Mouse (Mus musculus) urinary bladder, postnatal 14 days (tissue): Measurements from ENCODE around the gene Zfp870.

Source experiments
- DNase-seq: peaks from one replicate; pipeline ENCODE4 v3.0.0; 2021; ENCODE audit warnings: low spot score

Zfp870 gene

GRCm38 (mm10) chr17:32891239-32892180 is at the start of gene Zfp870:
TSS of gene Zfp870 (minus strand) at chr17:32891642.
- peak; percentile 85 for DNase-seq

GRCm38 (mm10) chr17:32939831-32940230 is 48.4 kb upstream of the Zfp870 start:
- DNase-seq, result no peak

- DNase-seq, result no peak
Measured at GRCm38 (mm10) chr17:32927803-32928202, 36.4 kb upstream of the Zfp870 start.

- peak; percentile 76 for DNase-seq
Measured at GRCm38 (mm10) chr17:32924658-32925312, 33.3 kb upstream of the Zfp870 start.

- no peak for DNase-seq
Measured at GRCm38 (mm10) chr17:32923681-32924080, 32.2 kb upstream of the Zfp870 start.

- no peak for DNase-seq
Measured at GRCm38 (mm10) chr17:32919123-32919522, 27.7 kb upstream of the Zfp870 start.

- no peak for DNase-seq
Measured at GRCm38 (mm10) chr17:32917131-32917530, 25.7 kb upstream of the Zfp870 start, which contains the start of gene Cyp4f14. TSS of gene Cyp4f14 (minus strand) at chr17:32917342.

- DNase-seq, result no peak
Measured at GRCm38 (mm10) chr17:32916075-32916474, 24.6 kb upstream of the Zfp870 start.

- no peak for DNase-seq
Measured at GRCm38 (mm10) chr17:32906172-32906571, 14.7 kb upstream of the Zfp870 start.

GRCm38 (mm10) chr17:32905239-32905638 is 13.8 kb upstream of the Zfp870 start:
- peak; percentile 59 for DNase-seq

- DNase-seq, result no peak
Measured at GRCm38 (mm10) chr17:32904414-32904813, 13.0 kb upstream of the Zfp870 start.

GRCm38 (mm10) chr17:32901751-32902525 is 10.5 kb upstream of the Zfp870 start:
- DNase-seq, result no peak

GRCm38 (mm10) chr17:32895421-32895820 is 4.0 kb upstream of the Zfp870 start:
- no peak for DNase-seq

GRCm38 (mm10) chr17:32893901-32894300 is 2.5 kb upstream of the Zfp870 start:
- DNase-seq, result no peak

GRCm38 (mm10) chr17:32890852-32891238 is 597 bp downstream of the Zfp870 start:
- no peak for DNase-seq

GRCm38 (mm10) chr17:32889611-32890010 is 1.8 kb downstream of the Zfp870 start:
- DNase-seq, result no peak

- DNase-seq, result no peak
Measured at GRCm38 (mm10) chr17:32880320-32881218, 10.9 kb downstream of the Zfp870 start.

- DNase-seq, result no peak
Measured at GRCm38 (mm10) chr17:32878773-32879172, 12.7 kb downstream of the Zfp870 start.

GRCm38 (mm10) chr17:32877471-32878171 is 13.8 kb downstream of the Zfp870 start:
- no peak for DNase-seq

GRCm38 (mm10) chr17:32872696-32873095 is 18.7 kb downstream of the Zfp870 start:
- no peak for DNase-seq

- no peak for DNase-seq
Measured at GRCm38 (mm10) chr17:32872091-32872490, 19.4 kb downstream of the Zfp870 start.
